Mouse (Mus musculus): Measurements from ENCODE around the gene Spata13. TPM values are rescaled to one million over a fixed set of nuclear protein-coding genes. Genes with fewer than 3 reads are reported as not detected.

Spata13 gene
- total RNA-seq, 2 experiments from 2014 or later: 3.8 to 4.3 TPM

DNA sequence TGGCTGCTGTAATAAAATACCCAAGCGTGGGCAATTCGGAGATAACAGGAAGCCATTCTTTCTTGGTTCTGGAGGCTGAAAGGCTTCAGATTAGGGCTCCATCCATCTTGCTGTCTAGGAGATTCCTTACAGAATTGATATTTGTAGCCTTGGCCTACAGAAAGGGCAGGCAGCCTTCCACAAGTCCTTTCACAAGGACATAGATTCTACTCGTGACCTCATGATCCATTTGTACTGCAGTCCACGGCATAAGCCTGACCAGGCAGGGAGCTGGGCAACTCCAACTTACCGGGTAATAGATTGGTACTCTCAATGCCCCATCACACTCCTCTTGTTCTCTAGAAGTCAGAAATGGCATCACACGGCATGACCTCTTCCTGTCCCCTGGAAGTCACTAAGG, 8.3 kb upstream of the Spata13 start:
- H3K4me3 ChIP-seq: no peak overlapping the region
- H3K27ac ChIP-seq: no peak overlapping the region
- intact Hi-C loops (cut with DNase I): loop anchor here (5.0 kb wide), 1 partner anchor 38 kb away; no protein-coding TSS in a partner anchor
- TF ChIP-seq CTCF (IDR thresholded peaks at IDR 0.05): no peak
- no peak for DNase-seq

DNA sequence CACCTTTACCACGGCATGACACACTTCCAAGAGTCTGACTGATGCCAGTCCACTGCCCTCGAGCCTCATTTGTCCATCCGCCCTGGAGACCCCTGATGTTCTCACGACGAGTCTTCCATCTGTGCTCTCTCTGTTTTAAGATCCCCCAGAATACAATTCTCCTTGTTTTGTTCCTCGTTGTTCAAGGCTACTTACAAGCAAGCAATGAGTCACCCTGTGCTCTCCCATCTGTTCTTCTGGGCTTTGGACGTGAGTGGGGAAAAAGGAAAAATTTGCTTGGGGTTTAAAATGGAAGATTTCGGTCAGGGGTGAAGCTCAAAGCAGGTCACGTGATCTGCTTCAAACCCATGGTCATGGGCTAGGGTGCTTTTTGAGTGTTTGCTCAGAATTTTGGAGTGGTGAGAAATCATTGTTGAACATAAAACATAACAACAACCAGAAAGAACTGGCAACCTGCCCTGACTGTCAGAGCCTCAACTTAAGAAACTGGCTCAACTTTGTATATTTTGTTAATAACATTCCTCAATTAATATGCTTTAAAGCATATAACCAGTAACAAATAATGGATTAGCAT, 3.8 kb upstream of the Spata13 start:
- H3K4me3 ChIP-seq: no peak overlapping the region
- no peak for DNase-seq
- H3K27ac ChIP-seq: no peak overlapping the region
- intact Hi-C loops (cut with DNase I): loop anchor here (5.0 kb wide), 1 partner anchor 43 kb away; no protein-coding TSS in a partner anchor
- no peak for TF ChIP-seq CTCF (IDR thresholded peaks at IDR 0.05)

DNA sequence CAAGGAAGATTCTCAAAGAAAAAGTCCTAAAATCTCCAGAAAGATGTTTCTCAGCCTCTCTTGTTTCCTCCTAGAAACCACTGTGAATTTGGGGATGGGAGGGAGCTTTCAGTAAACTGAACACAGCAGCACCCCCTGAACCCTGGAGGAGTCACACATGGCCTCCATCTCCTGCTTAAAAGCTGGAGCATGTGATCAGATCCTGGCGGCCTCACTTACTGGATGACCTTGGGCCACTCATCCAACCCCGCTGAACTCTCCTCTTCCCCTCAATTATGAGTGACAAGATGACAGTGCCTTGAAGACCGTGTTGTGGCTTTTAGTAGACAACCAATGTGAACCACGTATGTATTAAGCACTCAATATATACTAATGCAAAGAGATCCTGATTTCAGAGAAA, 2.8 kb upstream of the Spata13 start:
- intact Hi-C loops (cut with DNase I): no loop called here

DNA sequence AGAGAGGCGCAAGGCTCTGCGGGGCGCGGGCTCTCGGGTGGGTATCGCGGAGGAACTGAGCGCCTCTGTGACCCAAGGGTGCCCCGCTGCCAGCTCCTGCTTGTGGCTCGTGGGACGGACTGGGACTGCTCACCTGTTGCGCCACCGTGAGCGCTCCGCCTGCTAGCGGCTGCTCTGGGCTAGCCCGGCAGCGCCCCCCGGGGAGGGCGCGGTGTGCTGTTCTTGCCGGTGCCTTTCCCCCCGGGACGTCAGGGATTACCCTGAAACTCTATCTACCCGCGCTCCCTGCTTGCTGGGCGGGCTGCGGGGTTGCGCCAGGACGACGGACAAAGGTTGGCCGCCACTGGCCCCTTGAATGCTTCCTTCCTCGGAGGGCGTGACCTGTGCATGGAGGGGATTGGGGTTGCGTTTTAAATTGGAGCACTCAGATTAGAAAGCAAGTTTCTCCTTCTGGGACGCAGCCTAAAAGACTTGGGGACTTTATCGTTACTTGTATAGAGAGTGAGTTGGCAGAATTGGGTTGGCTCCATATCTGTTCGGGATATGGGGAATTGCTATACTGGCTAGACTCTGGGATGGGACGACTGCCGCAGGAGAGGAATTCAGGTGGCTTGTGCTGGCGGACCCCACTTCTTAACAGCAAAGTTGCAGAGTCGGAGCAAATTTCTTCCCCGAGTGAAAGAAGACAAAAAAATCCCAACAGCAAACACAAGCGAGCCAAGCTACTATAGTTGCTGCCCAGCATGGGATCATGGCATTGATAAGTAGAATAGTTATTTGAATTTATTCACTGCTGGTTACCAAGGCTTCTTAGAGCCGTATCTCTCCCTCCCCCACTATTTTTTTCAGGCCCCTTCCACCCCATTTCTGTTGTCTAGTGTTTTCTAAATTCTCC, 1.3 kb downstream of the Spata13 start:
- peak overlapping the region; percentile 88 for H3K4me3 ChIP-seq
- peak overlapping the region; percentile 84 for H3K27ac ChIP-seq

More for the DNA sequence above, 2.8 kb upstream of the Spata13 start:
- no peak for DNase-seq
- Histone ChIP-seq H3K27ac (no peak overlapping the region), H3K4me3 (no peak overlapping the region)
- no peak for TF ChIP-seq CTCF (IDR thresholded peaks at IDR 0.05)

DNA sequence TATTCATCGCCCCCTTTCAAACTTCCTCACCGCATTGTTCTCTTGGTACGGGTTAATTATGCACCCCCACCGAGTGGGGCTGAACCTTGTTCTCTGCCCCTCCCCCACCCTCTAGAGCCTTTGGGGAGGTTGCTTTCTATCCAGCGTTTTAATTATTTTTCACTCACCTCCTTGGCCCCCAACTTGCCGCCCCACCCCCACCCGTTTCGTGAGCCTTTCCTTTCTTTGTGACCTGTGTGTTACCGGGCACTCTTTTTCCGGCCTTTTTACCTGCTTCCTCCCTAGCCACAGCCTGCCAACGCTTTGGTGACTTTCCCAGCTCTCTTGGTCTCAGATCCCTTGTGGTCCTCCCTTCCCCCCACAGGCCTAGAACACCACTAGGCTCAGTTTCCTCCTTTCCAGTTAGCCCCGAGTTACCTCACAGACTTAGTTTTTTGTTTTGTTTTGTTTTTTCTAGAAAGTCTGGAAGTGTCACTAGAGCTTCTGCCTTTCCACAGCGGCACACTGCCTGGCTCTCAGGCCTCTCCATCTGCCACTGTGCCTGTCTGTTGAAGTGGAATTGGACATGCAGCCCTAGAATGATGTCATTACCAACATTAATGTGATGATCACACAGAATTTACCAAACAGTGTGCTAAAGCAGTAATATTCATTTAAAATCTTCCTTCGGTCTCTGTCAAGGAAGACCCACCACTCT, 2.3 kb downstream of the Spata13 start:
- no peak for TF ChIP-seq CTCF (IDR thresholded peaks at IDR 0.05)
- DNase-seq: no peak
- Histone ChIP-seq H3K4me3 (peak overlapping the region; percentile 88), H3K27ac (peak overlapping the region; percentile 84)
- intact Hi-C loops (cut with DNase I): loop anchor here (2.0 to 5.0 kb wide), 2 partner anchors 46 to 105 kb away; no protein-coding TSS in a partner anchor

More for the DNA sequence above, 1.3 kb downstream of the Spata13 start:
- intact Hi-C loops (cut with DNase I): loop anchor here (2.0 to 5.0 kb wide), 2 partner anchors 47 to 104 kb away; no protein-coding TSS in a partner anchor
- peak; percentile 72 for DNase-seq
- TF ChIP-seq CTCF (IDR thresholded peaks at IDR 0.05): peak; percentile 35

DNA sequence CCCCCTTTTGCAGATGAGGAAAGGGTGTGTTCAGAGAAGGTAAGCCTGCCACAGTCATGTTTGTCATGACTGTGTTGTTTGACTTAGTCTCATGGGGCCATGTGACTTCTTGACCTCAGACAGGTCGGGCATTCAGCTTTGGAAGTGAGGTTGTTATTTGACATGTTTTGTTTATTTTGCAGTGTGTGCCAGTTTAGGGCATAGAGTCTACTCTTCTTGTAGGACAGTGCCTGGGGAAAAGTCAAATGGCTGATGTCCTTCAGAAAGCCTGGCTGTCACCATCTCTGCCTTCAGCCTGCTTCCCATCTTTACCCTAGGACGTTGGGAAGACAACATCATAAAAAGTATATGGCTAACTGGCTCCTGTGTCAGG, 2.8 kb downstream of the Spata13 start:
- peak overlapping the region; percentile 84 for H3K27ac ChIP-seq
- H3K4me3 ChIP-seq: peak overlapping the region; percentile 88
- TF ChIP-seq CTCF (IDR thresholded peaks at IDR 0.05): no peak
- intact Hi-C loops (cut with DNase I): loop anchor here (5.0 kb wide), 1 partner anchor 46 kb away; no protein-coding TSS in a partner anchor
- DNase-seq: no peak

DNA sequence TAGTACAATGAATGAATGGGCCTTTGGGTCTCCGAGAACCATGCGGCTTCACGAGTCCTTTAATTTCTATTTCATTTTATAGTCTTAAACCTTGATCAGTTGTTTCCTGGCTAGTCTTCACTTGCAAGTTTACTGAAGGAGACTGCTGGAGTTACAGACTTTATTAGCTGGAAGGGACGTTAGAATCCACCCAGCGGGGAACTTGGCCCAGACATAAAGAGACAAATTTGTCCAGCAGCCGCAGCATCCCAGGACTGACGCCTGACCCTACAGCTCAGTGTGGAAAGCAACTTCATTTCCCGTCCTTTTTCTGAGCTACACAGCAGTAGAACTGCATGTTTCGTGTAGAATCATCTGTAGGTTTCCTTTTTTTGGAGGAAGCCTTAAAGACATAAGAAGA, 3.2 kb downstream of the Spata13 start:
- intact Hi-C loops (cut with DNase I): loop anchor here (5.0 kb wide), 1 partner anchor 45 kb away; no protein-coding TSS in a partner anchor
- H3K4me3 ChIP-seq: no peak overlapping the region
- H3K27ac ChIP-seq: peak overlapping the region; percentile 84; the same call in 1 of the 2 replicates
- TF ChIP-seq CTCF (IDR thresholded peaks at IDR 0.05): no peak
- DNase-seq: no peak

DNA sequence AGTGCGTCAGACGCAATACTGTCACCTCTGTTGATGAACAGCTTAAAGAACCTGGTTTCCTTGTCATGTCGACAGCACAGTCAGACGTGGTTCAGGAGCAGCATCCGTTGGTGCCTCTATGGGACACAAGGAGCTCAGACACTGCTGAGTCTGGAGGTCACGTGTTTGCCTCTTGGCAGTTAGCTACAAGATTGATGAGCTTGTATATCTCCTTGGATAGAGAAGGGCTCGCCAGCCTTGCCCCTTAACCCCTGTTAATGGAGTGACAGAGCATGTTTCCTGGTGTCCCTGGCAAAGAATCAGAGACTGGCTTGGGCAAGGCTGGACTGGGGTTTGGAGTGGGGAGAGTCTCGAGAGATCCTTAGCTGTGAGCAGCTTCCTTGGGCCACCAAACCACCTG, 4.4 kb downstream of the Spata13 start:
- intact Hi-C loops (cut with DNase I): loop anchor here (5.0 kb wide), 1 partner anchor 44 kb away; no protein-coding TSS in a partner anchor

DNA sequence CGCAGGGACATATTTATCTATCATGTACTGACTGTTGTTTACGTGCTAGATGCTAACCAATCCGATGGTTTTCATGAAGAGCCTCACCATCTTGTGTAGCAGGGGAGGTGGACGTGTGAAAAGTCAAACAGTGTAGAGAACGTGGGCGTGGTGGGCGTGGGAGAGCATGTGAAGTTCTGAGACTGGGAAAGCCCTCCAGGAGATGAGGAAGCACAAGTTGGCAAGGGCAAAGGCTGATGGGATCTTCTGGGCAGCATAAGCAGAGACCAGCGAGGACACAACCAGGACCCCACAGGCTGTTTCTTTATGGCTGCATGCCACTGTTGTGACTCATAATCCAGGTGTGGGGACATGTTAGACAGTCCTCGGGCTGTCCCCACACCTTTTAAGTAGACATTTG, 5.4 kb downstream of the Spata13 start:
- intact Hi-C loops (cut with DNase I): loop anchor here (5.0 kb wide), 1 partner anchor 43 kb away; no protein-coding TSS in a partner anchor
- no peak for TF ChIP-seq CTCF (IDR thresholded peaks at IDR 0.05)

More for the DNA sequence above, 4.4 kb downstream of the Spata13 start:
- H3K4me3 ChIP-seq: no peak overlapping the region
- TF ChIP-seq CTCF (IDR thresholded peaks at IDR 0.05): no peak
- no peak overlapping the region for H3K27ac ChIP-seq
- no peak for DNase-seq

DNA sequence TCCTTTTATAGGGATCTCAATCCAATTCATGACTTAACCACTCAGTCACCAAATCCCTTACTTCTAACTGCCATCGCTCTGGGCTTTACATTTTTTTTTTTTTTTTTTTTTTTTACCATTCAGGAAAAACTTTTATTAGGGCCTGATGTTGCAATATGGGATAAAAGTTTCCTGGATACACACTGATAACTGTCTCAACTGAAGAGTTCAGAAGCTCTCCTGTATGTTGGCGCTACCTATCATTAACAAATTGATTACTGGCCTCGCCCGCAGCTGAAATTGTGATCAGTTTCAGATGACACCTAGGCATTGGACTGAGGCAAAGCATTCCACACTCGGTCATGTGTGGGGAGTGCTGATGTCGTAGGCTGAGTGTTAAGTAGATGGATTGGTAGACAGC, 7.3 kb downstream of the Spata13 start:
- intact Hi-C loops (cut with DNase I): no loop called here
- TF ChIP-seq CTCF (IDR thresholded peaks at IDR 0.05): no peak

More for the DNA sequence above, 5.4 kb downstream of the Spata13 start:
- H3K4me3 ChIP-seq: no peak overlapping the region
- no peak overlapping the region for H3K27ac ChIP-seq
- DNase-seq: no peak

DNA sequence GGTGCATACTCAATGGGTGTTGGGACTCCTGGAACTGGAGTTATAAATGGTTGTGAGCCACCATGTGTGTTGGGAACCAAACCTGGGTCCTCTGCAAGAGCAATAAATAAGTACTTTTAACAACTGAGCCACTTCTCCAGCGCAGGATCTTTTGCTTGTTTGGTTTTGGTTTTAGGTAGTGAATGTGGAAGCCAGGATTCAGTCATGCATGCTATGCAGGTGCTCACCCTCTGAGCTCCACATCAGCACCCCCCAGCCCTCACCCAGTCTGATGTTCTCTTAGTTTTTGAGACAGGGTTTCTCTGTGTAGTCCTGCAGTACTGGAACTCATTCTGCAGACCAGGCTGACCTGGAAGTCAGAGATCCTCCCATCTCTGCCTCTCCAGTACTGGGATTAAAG, 8.3 kb downstream of the Spata13 start:
- no peak for DNase-seq
- Histone ChIP-seq H3K4me3 (no peak overlapping the region), H3K27ac (no peak overlapping the region)
- intact Hi-C loops (cut with DNase I): no loop called here
- no peak for TF ChIP-seq CTCF (IDR thresholded peaks at IDR 0.05)

More for the DNA sequence above, 7.3 kb downstream of the Spata13 start:
- no peak overlapping the region for H3K27ac ChIP-seq
- no peak overlapping the region for H3K4me3 ChIP-seq
- no peak for DNase-seq

Data from gastrocnemius, adult 2 months (tissue).